7 mouse cellular contexts compared by ENCODE assay signal in the genomic region with DNA sequence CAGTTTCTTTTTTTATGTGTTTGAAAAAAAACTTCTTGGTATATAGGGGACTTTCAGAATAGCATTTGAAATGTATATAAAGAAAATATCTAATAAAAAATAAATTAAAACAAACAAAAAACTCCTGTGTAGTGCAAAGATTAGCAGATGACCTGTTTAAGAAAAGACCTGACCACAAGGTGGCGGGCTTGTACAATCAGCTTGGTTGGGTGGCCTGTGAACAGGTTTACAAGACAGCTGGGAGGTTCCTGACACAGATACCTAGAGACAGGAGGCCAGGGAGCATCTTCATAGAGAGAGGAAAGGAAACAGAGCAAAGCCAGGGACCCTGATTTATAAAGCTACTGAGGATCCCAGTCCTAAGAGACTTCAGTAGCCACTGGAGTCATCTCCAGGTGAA.
DNase-seq lines count a peak whose midpoint lies in the region; ATAC-seq lines count a peak whose summit lies in the region.

No protein-coding gene starts in this region.

- no peaks in the 10 kb centered on the region for H3K36me3 ChIP-seq in hindbrain, embryonic 14.5 days (replicated peaks; ENCODE audit: control insufficient read depth, insufficient read depth)

- ATAC-seq in hindbrain, embryonic 14.5 days (ENCODE audit: low FRiP score): 0 out of 2 replicates have a peak, but pooled peaks have one; percentile 48
- no peak for ATAC-seq in monocyte, adult 5-6 weeks (replicated peaks; ENCODE audit: insufficient number of reproducible peaks, low FRiP score, low TSS enrichment, poor library complexity, severe bottlenecking)

- no peak overlapping the region for H3K4me3 ChIP-seq in hindbrain, embryonic 14.5 days (replicated peaks; ENCODE audit: low read length)

- intact Hi-C loops in left cerebral cortex, postnatal 4 days (cut with DNase I): no loop called here

- no peak overlapping the region for H3K4me2 ChIP-seq in hindbrain, embryonic 14.5 days (replicated peaks)

- no peaks in the 10 kb centered on the region for H3K9me3 ChIP-seq in hindbrain, embryonic 14.5 days (ENCODE audit: control insufficient read depth, low read length)

- peak; percentile 54 for DNase-seq in left cerebral cortex, postnatal 4 days
- no peak for DNase-seq in left cerebral cortex, adult 8-10 months (ENCODE audit: low spot score in 2 of 2)
- peak; percentile 8 for DNase-seq in MEL-GATA-1-ER (ENCODE audit: extremely low read depth, low read depth)
- peak; percentile 60 for DNase-seq in brain, adult 2 months (ENCODE audit: low read depth, low spot score)
- DNase-seq in hindbrain, embryonic 14.5 days (ENCODE audit: low spot score): no peak
- DNase-seq in frontal cortex, postnatal 25 days (ENCODE audit: low spot score in 2 of 2): no peak

- 2% methylated on average over 1 of the region's 1 CpGs for WGBS in hindbrain, embryonic 14.5 days

- H3K9ac ChIP-seq in hindbrain, embryonic 14.5 days: no peak overlapping the region

- no peaks in the 10 kb centered on the region for H3K4me1 ChIP-seq in hindbrain, embryonic 14.5 days (replicated peaks; ENCODE audit: control insufficient read depth, insufficient read depth, low read length)

- H3K27me3 ChIP-seq in hindbrain, embryonic 14.5 days (ENCODE audit: control insufficient read depth, insufficient read depth, low read length): no peaks in the 10 kb centered on the region

- no peak overlapping the region for H3K27ac ChIP-seq in hindbrain, embryonic 14.5 days

Comparison
In these comparisons a context has a peak if more than half of its experiments do, and no peak if none do; other contexts are left out.
1. DNase-seq: peak in left cerebral cortex, postnatal 4 days (single experiment), MEL-GATA-1-ER (single experiment) and brain, adult 2 months (single experiment); none in left cerebral cortex, adult 8-10 months (0 of 2), hindbrain, embryonic 14.5 days (single experiment) and frontal cortex, postnatal 25 days (0 of 2).